23 mouse cellular contexts compared by ENCODE assay signal in the genomic region with DNA sequence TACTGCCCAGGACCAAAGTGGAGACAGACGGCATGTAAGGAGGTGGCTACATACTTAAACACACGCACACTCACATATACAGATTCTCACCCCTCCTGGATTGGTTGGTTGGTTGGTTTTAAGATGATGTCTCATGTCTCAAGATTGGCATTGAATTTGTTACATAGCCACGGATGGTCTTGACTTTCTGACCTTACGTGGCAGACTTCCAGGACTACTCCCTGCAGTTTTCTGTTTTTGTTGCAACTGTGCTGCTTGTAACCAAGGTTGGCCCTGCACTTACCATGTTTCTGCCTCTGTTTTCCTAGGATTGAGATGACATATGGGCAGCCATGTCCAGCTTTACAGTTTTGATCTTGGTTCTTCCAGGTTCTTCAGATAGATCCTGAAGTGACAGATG.
"Had no signal": no experiment of that assay in that cellular context is flagged by ENCODE, and none has a peak within 500 bp of the region (broad histone marks: within the 10 kb centered on the region; RNA-seq: fewer than 3 reads in every experiment).

No protein-coding gene starts in this region.

- H3K4me3 ChIP-seq: heart, embryonic 10.5 days; heart, embryonic 12.5 days; hindbrain, embryonic 10.5 days; hindbrain, embryonic 12.5 days; hindbrain, embryonic 15.5 days; intestine, embryonic 15.5 days; layer of hippocampus, adult 2 months; left cerebral cortex, adult 2 months; limb, embryonic 10.5 days; limb, embryonic 12.5 days had no signal

- H3K9me3 ChIP-seq: heart, embryonic 10.5 days; heart, embryonic 12.5 days; hindbrain, embryonic 10.5 days; hindbrain, embryonic 12.5 days; hindbrain, embryonic 15.5 days; intestine, embryonic 15.5 days; limb, embryonic 10.5 days; limb, embryonic 12.5 days had no signal

- H3K27me3 ChIP-seq: heart, embryonic 12.5 days; hindbrain, embryonic 12.5 days; hindbrain, embryonic 15.5 days; intestine, embryonic 15.5 days; limb, embryonic 12.5 days had no signal

- H3K27ac ChIP-seq: heart, embryonic 10.5 days; hindbrain, embryonic 10.5 days; hindbrain, embryonic 12.5 days; hindbrain, embryonic 15.5 days; intestine, embryonic 15.5 days; layer of hippocampus, adult 2 months; limb, embryonic 10.5 days; limb, embryonic 12.5 days; liver, embryonic 14.5 days had no signal

- H3K4me2 ChIP-seq: heart, embryonic 12.5 days; hindbrain, embryonic 12.5 days; hindbrain, embryonic 15.5 days; intestine, embryonic 15.5 days; limb, embryonic 12.5 days had no signal

- H3K9ac ChIP-seq: heart, embryonic 12.5 days; hindbrain, embryonic 12.5 days; hindbrain, embryonic 15.5 days; intestine, embryonic 15.5 days; limb, embryonic 12.5 days; liver, embryonic 14.5 days had no signal

- DNase-seq: gastrocnemius, postnatal 10 days; gastrocnemius, postnatal 25 days; heart, adult 18-20 months; heart, postnatal 10 days; heart, postnatal 4 days; kidney, adult 18-20 months; kidney, adult 8-10 months; kidney, postnatal 10 days; kidney, postnatal 25 days; kidney, postnatal 4 days had no signal

- ATAC-seq: inflammation-experienced regulatory T-cells, adult 6 months; intestine, embryonic 15.5 days; intestine, postnatal 0 days had no signal
